ENCODE assay signal across 8 mouse cellular contexts in the genomic region with DNA sequence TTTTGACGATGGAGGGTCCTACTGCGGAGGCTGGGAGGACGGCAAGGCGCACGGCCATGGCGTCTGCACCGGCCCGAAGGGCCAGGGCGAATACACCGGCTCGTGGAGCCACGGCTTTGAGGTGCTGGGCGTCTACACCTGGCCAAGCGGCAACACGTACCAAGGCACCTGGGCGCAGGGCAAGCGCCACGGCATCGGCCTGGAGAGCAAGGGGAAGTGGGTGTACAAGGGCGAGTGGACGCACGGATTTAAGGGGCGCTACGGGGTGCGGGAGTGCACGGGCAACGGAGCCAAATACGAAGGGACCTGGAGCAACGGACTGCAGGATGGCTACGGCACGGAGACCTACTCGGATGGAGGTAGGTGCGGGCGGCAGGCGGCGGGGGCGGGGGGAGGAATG. TPM values are rescaled to one million over a fixed set of nuclear protein-coding genes. Genes with fewer than 3 reads are reported as not detected.
A peak's percentile ranks its signal among the peaks of the same experiment; 100 is the strongest.
DNase-seq lines count a peak whose midpoint lies in the region; ATAC-seq lines count a peak whose summit lies in the region.

No protein-coding gene starts in this region.

- no peaks in the 10 kb centered on the region for H3K36me3 ChIP-seq in limb, embryonic 13.5 days

- peak overlapping the region; percentile 19; the same call in 1 of the 2 replicates for H3K9ac ChIP-seq in limb, embryonic 13.5 days

- peaks cover 7% of the 10 kb centered on the region for H3K9me3 ChIP-seq in limb, embryonic 13.5 days

- peak overlapping the region; percentile 53 for H3K4me3 ChIP-seq in limb, embryonic 13.5 days

- under 1% methylated on average over 37 of the region's 37 CpGs for WGBS in limb, embryonic 13.5 days

- peak; percentile 13 for DNase-seq in embryo, embryonic 11 days
- DNase-seq in embryo, embryonic 9.5 days (ENCODE audit: extremely low spot score), result no peak
- DNase-seq in right cerebral cortex, postnatal 25 days, result peak; percentile 49
- no peak for DNase-seq in right cerebral cortex, postnatal 14 days
- DNase-seq in gastrocnemius, postnatal 10 days, result no peak
- no peak for DNase-seq in kidney, adult 18-20 months
- DNase-seq in adrenal gland, postnatal 36 days, result no peak

- H3K4me2 ChIP-seq in limb, embryonic 13.5 days (replicated peaks), result peak overlapping the region; percentile 87

- H3K27me3 ChIP-seq in limb, embryonic 13.5 days, result peaks cover 85% of the 10 kb centered on the region

- H3K4me1 ChIP-seq in limb, embryonic 13.5 days, result peaks cover 19% of the 10 kb centered on the region

- no peak overlapping the region for H3K27ac ChIP-seq in limb, embryonic 13.5 days

- ATAC-seq in limb, embryonic 13.5 days (ENCODE audit: low FRiP score, low read depth), result no peak

RNA-seq across cellular contexts. Expression of gene Jph3, which starts 1.2 kb away (rescaled TPM):
- polyA plus RNA-seq in limb, embryonic 13.5 days (2015; fragmentation: Nextera tagmentation; extraction: Ambion mirVana), result 0.81 and 1.0 TPM in 2 replicates
- under 1 TPM; 0.14 to 0.16 TPM for total RNA-seq in gastrocnemius, postnatal 10 days (2021)
- 1 to 10 TPM; 1.1 to 1.8 TPM for total RNA-seq in adrenal gland, postnatal 36 days (2021)

Comparison
In these comparisons a context has a peak if more than half of its experiments do, and no peak if none do; other contexts are left out.
1. DNase-seq: peak in embryo, embryonic 11 days (single experiment) and right cerebral cortex, postnatal 25 days (single experiment); none in embryo, embryonic 9.5 days (single experiment), right cerebral cortex, postnatal 14 days (single experiment), gastrocnemius, postnatal 10 days (single experiment), kidney, adult 18-20 months (single experiment) and adrenal gland, postnatal 36 days (0 of 2).